Mouse (Mus musculus) brown adipose tissue, adult 24 weeks (tissue): ENCODE measurements around the gene Rabep1. TPM values are rescaled to one million over a fixed set of nuclear protein-coding genes. Genes with fewer than 3 reads are reported as not detected.
A peak's percentile ranks its signal among the peaks of the same experiment; 100 is the strongest.

ENCODE experiments used
- H3K27ac ChIP-seq: fragments of 200-500 bp; replicated peaks from 2 replicates; pipeline ENCODE4 v1.5.1; 2012; ENCODE audit warnings: low read depth, mild to moderate bottlenecking, low read length
- H3K4me1 ChIP-seq: fragments of 200-500 bp; 2 replicates; pipeline ENCODE4 v1.6.1; 2012; ENCODE audit warnings: low read length, mixed read lengths; ENCODE audit not compliant: control insufficient read depth, insufficient read depth, insufficient read length
- H3K4me3 ChIP-seq: fragments of 200-500 bp; 2 replicates; pipeline ENCODE4 v1.5.1; 2012; ENCODE audit warnings: low read depth, mild to moderate bottlenecking, low read length, moderate library complexity; ENCODE audit not compliant: insufficient read depth
- polyA plus RNA-seq: library from polyadenylated mRNA; stranded (reverse); fragments of >200 nt; gene quantifications from 2 replicates; pipeline ENCODE4 v1.2.4, GENCODE M21; 2012; ENCODE audit not compliant: missing spikeins, insufficient read depth, insufficient read length

The Rabep1 gene
- polyA plus RNA-seq, 1 experiment = 22.8 TPM

- peak within 1 kb of the TSS; percentile 91 for H3K4me3 ChIP-seq
- H3K27ac ChIP-seq = peak within 1 kb of the TSS; percentile 87
- no peaks in the 10 kb centered on the region; the same call in 1 of the 2 replicates for H3K4me1 ChIP-seq
Measured at GRCm38 (mm10) chr11:70969821-70970559, 125.4 kb downstream of the Rabep1 start, which contains the start of the genes Nup88 and Rpain. TSS of gene Nup88 (minus strand) at chr11:70969973. TSS of gene Rpain (plus strand) at chr11:70970213.

- H3K27ac ChIP-seq = peak overlapping the region; percentile 29; the same call in 1 of the 2 replicates
- no peaks in the 10 kb centered on the region; the same call in 1 of the 2 replicates for H3K4me1 ChIP-seq
- peak overlapping the region; percentile 74 for H3K4me3 ChIP-seq
Measured at GRCm38 (mm10) chr11:70970560-70971540, 126.3 kb downstream of the Rabep1 start.

- no peak overlapping the region for H3K27ac ChIP-seq
- H3K4me1 ChIP-seq = no peaks in the 10 kb centered on the region; the same call in 1 of the 2 replicates
- no peak overlapping the region for H3K4me3 ChIP-seq
Measured at GRCm38 (mm10) chr11:70972586-70972985, 128.0 kb downstream of the Rabep1 start.

GRCm38 (mm10) chr11:70973947-70974346 is 129.4 kb downstream of the Rabep1 start:
- Histone ChIP-seq H3K27ac (no peak overlapping the region), H3K4me3 (no peak overlapping the region), H3K4me1 (no peaks in the 10 kb centered on the region; the same call in 1 of the 2 replicates)

- no peak overlapping the region for H3K4me3 ChIP-seq
- H3K4me1 ChIP-seq = no peaks in the 10 kb centered on the region; the same call in 1 of the 2 replicates
- H3K27ac ChIP-seq = no peak overlapping the region
Measured at GRCm38 (mm10) chr11:70975193-70975592, 130.6 kb downstream of the Rabep1 start.

GRCm38 (mm10) chr11:70977293-70977692 is 132.7 kb downstream of the Rabep1 start:
- Histone ChIP-seq H3K27ac (no peak overlapping the region), H3K4me3 (no peak overlapping the region)

GRCm38 (mm10) chr11:70980232-70980631 is 135.7 kb downstream of the Rabep1 start:
- no peak overlapping the region for H3K27ac ChIP-seq
- H3K4me1 ChIP-seq = 0 out of 2 replicates have a peak, but pooled peaks cover 2% of the 10 kb centered on the region
- no peak overlapping the region for H3K4me3 ChIP-seq

More at GRCm38 (mm10) chr11:70977293-70977692, 132.7 kb downstream of the Rabep1 start:
- 0 out of 2 replicates have a peak, but pooled peaks cover 2% of the 10 kb centered on the region for H3K4me1 ChIP-seq

GRCm38 (mm10) chr11:70980751-70981510 is 136.4 kb downstream of the Rabep1 start:
- H3K27ac ChIP-seq = no peak overlapping the region
- H3K4me1 ChIP-seq = 0 out of 2 replicates have a peak, but pooled peaks cover 2% of the 10 kb centered on the region
- no peak overlapping the region for H3K4me3 ChIP-seq

GRCm38 (mm10) chr11:70982030-70982429 is 137.5 kb downstream of the Rabep1 start:
- Histone ChIP-seq H3K4me1 (0 out of 2 replicates have a peak, but pooled peaks cover 2% of the 10 kb centered on the region), H3K4me3 (peak overlapping the region; percentile 93), H3K27ac (no peak overlapping the region)

GRCm38 (mm10) chr11:70982557-70983228 is 138.1 kb downstream of the Rabep1 start, which contains the start of gene C1qbp:
TSS of gene C1qbp (minus strand) at chr11:70983026.
- H3K27ac ChIP-seq = peak within 1 kb of the TSS; percentile 47; the same call in 1 of the 2 replicates
- peak within 1 kb of the TSS; percentile 93 for H3K4me3 ChIP-seq
- 0 out of 2 replicates have a peak, but pooled peaks cover 2% of the 10 kb centered on the region for H3K4me1 ChIP-seq

Other genes starting within 250 kb of the Rabep1 start
- not detected in 2 replicates for gene 4930544D05Rik, start 228.9 kb upstream of the Rabep1 start, polyA plus RNA-seq
- gene Chrne, start 225.6 kb upstream of the Rabep1 start, polyA plus RNA-seq = not detected in 2 replicates
- gene Gp1ba, start 205.7 kb upstream of the Rabep1 start, polyA plus RNA-seq = not detected in 2 replicates
- 44.0 and 52.3 TPM in 2 replicates for gene Rnf167, start 197.5 kb upstream of the Rabep1 start, polyA plus RNA-seq
- 166 and 170 TPM in 2 replicates for gene Slc25a11, start 197.3 kb upstream of the Rabep1 start, polyA plus RNA-seq
- 244 and 265 TPM in 2 replicates for gene Pfn1, start 190.1 kb upstream of the Rabep1 start, polyA plus RNA-seq
- 40.8 and 79.3 TPM in 2 replicates for gene Eno3, start 187.6 kb upstream of the Rabep1 start, polyA plus RNA-seq
- 74.7 and 107 TPM in 2 replicates for gene Spag7, start 175.4 kb upstream of the Rabep1 start, polyA plus RNA-seq
- 15.8 and 16.3 TPM in 2 replicates for gene Camta2, start 156.7 kb upstream of the Rabep1 start, polyA plus RNA-seq
- 15.7 and 24.0 TPM in 2 replicates for gene Inca1, start 144.6 kb upstream of the Rabep1 start, polyA plus RNA-seq
- gene Kif1c, start 144.2 kb upstream of the Rabep1 start, polyA plus RNA-seq = 93.8 and 106 TPM in 2 replicates
- 3.5 and 5.5 TPM in 2 replicates for gene Zfp3, start 80.6 kb upstream of the Rabep1 start, polyA plus RNA-seq
- not detected in 2 replicates for gene Scimp, start 32.2 kb upstream of the Rabep1 start, polyA plus RNA-seq
- 38.2 and 45.9 TPM in 2 replicates for gene Nup88, start 125.2 kb downstream of the Rabep1 start, polyA plus RNA-seq
- gene Rpain, start 125.4 kb downstream of the Rabep1 start, polyA plus RNA-seq = 16.5 and 23.7 TPM in 2 replicates
- gene C1qbp, start 138.2 kb downstream of the Rabep1 start, polyA plus RNA-seq = 190 and 210 TPM in 2 replicates
- gene Dhx33, start 159.7 kb downstream of the Rabep1 start, polyA plus RNA-seq = 6.9 and 10.0 TPM in 2 replicates
- gene Mis12, start 174.8 kb downstream of the Rabep1 start, polyA plus RNA-seq = 6.8 and 13.4 TPM in 2 replicates
- gene Derl2, start 175.1 kb downstream of the Rabep1 start, polyA plus RNA-seq = 45.4 and 48.1 TPM in 2 replicates
- not detected in 2 replicates for gene 6330403K07Rik, start 188.7 kb downstream of the Rabep1 start, polyA plus RNA-seq